Mouse (Mus musculus) liver, adult 2 months (tissue): ENCODE measurements around the gene Gm28044.
"Not testable (repeated sequence)": the region's sequence is repeated elsewhere in the genome, so short reads cannot be mapped to it uniquely, and the experiment has no call there.

Experiments
- CTCF ChIP-seq: fragments of 200-500 bp; IDR thresholded peaks from 2 replicates; pipeline ENCODE4 v1.5.1; 2011; ENCODE audit warnings: low read depth, low read length, control low read depth
- POLR2A ChIP-seq: fragments of 200-500 bp; IDR thresholded peaks from 2 replicates; pipeline ENCODE4 v1.6.1; 2011; ENCODE audit warnings: low read length, control low read depth; ENCODE audit not compliant: insufficient read depth; ENCODE audit errors: extremely low read depth

DNA sequence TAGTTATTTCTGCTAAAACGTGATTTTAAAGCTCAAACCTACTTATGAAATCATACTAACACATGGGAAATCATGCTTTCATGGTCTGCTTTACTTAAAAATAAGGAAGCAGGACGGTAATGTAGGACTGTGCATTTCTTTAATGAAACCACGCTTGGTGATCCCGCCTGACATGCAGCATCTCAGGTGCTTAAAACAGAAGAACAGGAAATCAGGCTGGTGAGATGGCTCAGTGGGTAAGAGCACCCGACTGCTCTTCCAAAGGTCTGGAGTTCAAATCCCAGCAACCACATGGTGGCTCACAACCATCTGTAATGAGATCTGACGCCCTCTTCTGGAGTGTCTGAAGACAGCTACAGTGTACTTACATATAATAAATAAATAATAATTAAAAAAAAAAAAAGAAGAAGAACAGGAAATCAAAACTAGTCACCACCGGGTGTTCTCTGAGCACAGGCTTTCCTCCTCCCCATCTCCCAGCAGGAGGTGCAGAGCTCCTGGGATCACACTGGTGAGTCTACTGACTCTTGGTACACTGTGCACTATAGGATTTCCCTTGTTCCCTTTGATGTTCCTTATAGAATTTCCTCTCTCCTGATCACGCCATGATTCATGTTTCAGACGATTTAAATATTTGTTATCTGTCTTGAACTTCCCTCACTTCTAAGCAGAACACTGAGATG is 90.8 kb downstream of the Gm28044 start:
- not testable (repeated sequence) for TF ChIP-seq CTCF, POLR2A
